Mouse (Mus musculus) heart, embryonic 12.5 days (tissue): ENCODE measurements around the gene Nrgn. TPM values are rescaled to one million over a fixed set of nuclear protein-coding genes. Genes with fewer than 3 reads are reported as not detected.
A peak's percentile ranks its signal among the peaks of the same experiment; 100 is the strongest.

Experiments used
- ATAC-seq: fragments of 200-750 bp; cut with Nextera tagmentation; 2 replicates; pipeline ENCODE4 v1.8.0; 2017; ENCODE audit warnings: moderate TSS enrichment, moderate library complexity; ENCODE audit not compliant: insufficient number of reproducible peaks, low FRiP score
- H3K27ac ChIP-seq: fragments of 300-500 bp; sonication (generic); 2 replicates; pipeline ENCODE4 v1.5.1; 2016; ENCODE audit warnings: mild to moderate bottlenecking, moderate library complexity; ENCODE audit not compliant: poor library complexity, severe bottlenecking
- H3K27me3 ChIP-seq: fragments of 300-500 bp; sonication (generic); replicated peaks from 2 replicates; pipeline ENCODE4 v1.6.1; 2016; ENCODE audit warnings: mild to moderate bottlenecking, moderate library complexity
- H3K36me3 ChIP-seq: fragments of 300-500 bp; sonication (generic); 2 replicates; pipeline ENCODE4 v1.6.1; 2016; ENCODE audit warnings: mild to moderate bottlenecking, moderate library complexity
- H3K4me1 ChIP-seq: fragments of 300-500 bp; sonication (generic); replicated peaks from 2 replicates; pipeline ENCODE4 v1.6.1; 2016; ENCODE audit warnings: mild to moderate bottlenecking
- H3K4me2 ChIP-seq: fragments of 300-500 bp; sonication (generic); 2 replicates; pipeline ENCODE4 v1.6.1; 2016; ENCODE audit warnings: mild to moderate bottlenecking, moderate library complexity
- H3K4me3 ChIP-seq: fragments of 300-500 bp; sonication (generic); 2 replicates; pipeline ENCODE4 v1.5.1; 2016; ENCODE audit warnings: mild to moderate bottlenecking
- H3K9ac ChIP-seq: fragments of 300-500 bp; sonication (generic); 2 replicates; pipeline ENCODE4 v1.6.1; 2016; ENCODE audit warnings: mild to moderate bottlenecking, moderate library complexity
- H3K9me3 ChIP-seq: fragments of 300-500 bp; sonication (generic); replicated peaks from 2 replicates; pipeline ENCODE4 v1.6.1; 2016; ENCODE audit warnings: mild to moderate bottlenecking, moderate library complexity
- WGBS: fragments of 180-500 bp; shearing (Covaris S2); methylation state at CpG from one replicate; pipeline ENCODE4 v1.1.7; 2016; 5-methylcytosine and 5-hydroxymethylcytosine counted together
- polyA plus RNA-seq: library from polyadenylated mRNA; unstranded; fragments of >200 nt; fragmentation: Nextera tagmentation; extraction: Ambion mirVana; gene quantifications from 2 replicates; pipeline ENCODE4 v1.2.1, GENCODE M21; 2016

Gene Nrgn
- polyA plus RNA-seq, 1 experiment from 2014 or later, result 7.4 TPM

DNA sequence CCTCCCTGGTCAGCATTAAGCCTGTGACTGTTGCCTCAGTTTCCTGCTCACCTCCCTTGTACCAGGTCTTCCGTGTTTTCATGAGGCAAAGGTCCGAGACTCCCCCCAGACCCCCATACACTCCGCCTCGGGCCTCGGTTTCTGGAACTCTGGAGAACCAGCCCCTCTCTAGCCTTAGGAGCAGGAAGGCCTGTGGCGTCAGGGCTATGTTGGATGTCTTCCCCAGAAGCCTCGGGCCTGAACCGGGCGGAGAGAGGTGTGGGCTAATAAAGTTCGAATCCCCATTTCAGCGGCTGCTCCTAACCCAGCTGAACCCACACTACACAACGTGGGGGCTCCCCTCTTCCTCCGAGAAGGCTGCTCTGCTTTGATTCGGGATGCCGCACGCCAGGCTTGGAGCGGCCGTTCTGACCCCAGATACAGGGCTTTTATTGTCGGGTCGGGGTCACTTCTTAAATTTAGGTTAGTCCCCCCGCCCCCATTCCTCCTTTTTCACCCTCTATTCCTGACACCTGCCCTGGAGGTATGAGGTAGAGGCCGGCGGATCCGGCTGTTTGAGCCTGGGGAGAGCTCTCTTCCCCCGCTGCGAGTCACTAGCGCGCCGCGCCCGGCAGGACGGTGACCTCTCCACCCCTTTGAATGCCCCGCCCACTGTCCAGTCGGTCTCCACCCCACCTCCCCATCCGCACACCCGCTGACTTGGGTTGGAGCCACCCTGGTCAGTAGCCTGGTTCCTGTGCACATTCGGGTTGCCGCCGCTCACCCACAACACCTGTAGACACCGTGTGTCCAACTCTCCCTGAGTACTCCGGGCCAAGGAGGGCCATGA is 25.1 kb downstream of the Nrgn start, which contains the start of gene Esam:
TSS of gene Esam (plus strand) at position 683 of the 829 bp plus-strand sequence.
- peaks cover 41% of the 10 kb centered on the region for H3K4me1 ChIP-seq
- peak within 1 kb of the TSS; percentile 86 for H3K4me2 ChIP-seq
- H3K9ac ChIP-seq, result peak within 1 kb of the TSS; percentile 73
- peak within 1 kb of the TSS; percentile 78 for H3K27ac ChIP-seq
- peaks cover 17% of the 10 kb centered on the region for H3K27me3 ChIP-seq
- H3K36me3 ChIP-seq, result peaks cover 14% of the 10 kb centered on the region
- 3% methylated on average over 41 of the region's 41 CpGs for WGBS
- ATAC-seq, result peak; percentile 76
- H3K4me3 ChIP-seq, result peak within 1 kb of the TSS; percentile 49
- no peaks in the 10 kb centered on the region for H3K9me3 ChIP-seq

DNA sequence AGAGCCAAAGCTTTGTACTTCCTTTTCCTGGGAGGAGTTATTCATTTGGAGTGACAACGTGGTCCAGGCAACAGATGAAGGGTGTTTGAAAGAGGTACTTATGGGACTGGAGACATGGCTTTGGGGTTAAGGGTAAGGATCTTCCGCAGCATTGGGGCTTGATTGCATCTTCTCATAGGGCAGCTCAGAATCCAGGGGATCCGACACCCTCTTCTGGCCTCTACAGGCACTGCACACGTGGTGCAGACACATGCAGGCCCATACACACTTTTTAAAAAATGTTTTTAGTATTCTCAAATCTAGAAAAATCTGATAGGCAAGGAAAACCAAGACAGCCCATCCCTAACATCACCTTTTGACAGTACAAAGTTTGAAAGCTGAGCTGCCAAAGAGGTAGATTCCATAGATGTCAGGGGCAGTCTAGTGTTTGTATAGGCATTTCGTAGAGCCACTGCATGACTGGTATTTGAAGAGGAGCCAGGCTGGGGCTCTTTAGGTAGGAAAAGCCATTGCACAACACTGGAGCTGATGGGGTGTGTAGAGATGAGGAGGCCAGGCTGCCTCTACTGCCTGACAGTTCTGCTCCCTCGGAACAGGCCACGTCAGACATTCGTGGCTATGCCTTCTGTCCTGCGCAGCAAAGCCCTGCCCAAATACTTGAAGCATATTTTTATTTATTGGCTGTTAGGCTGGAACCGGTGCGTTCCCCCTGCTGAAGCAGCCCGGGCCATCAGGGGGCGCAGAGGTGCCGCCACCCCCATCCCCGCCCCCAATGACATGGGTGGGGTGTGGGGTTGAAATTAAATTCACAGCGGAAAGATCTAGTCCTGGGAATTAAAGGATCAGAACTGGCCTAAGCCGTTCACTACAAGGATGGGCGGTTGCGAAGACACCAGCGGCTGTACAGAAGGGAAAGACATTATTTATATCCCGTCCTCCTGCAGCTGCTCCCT is 26.0 kb downstream of the Nrgn start:
- peaks cover 17% of the 10 kb centered on the region for H3K27me3 ChIP-seq
- H3K27ac ChIP-seq, result no peak overlapping the region
- H3K36me3 ChIP-seq, result peaks cover 18% of the 10 kb centered on the region
- peak overlapping the region; percentile 49 for H3K4me3 ChIP-seq
- H3K4me1 ChIP-seq, result peaks cover 38% of the 10 kb centered on the region
- ATAC-seq, result no peak
- WGBS, result 24% methylated on average over 21 of the region's 21 CpGs
- no peaks in the 10 kb centered on the region for H3K9me3 ChIP-seq
- H3K9ac ChIP-seq, result peak overlapping the region; percentile 73
- H3K4me2 ChIP-seq, result peak overlapping the region; percentile 86

DNA sequence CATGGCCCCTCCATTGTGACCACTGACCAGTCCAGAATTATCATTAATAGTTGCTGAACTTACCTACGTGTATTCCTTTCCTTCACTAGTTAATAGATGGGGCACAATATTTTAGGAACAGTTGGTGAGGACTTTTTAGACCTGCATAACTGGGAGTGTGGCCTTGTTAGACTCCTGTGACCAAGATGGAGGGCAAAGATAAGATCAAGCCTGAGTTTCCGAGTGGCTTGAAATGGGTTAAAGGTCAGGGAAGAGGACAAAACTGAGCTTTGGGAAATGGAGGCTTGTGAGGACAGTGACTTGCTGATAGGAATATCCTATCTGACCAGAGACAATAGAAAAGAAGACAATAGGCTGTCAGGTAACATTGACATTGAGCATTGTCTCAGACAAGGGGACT is 27.2 kb downstream of the Nrgn start:
- Histone ChIP-seq H3K27me3 (peaks cover 17% of the 10 kb centered on the region), H3K9me3 (no peaks in the 10 kb centered on the region), H3K4me1 (peaks cover 31% of the 10 kb centered on the region), H3K4me3 (no peak overlapping the region), H3K36me3 (peaks cover 26% of the 10 kb centered on the region), H3K9ac (no peak overlapping the region), H3K4me2 (no peak overlapping the region), H3K27ac (no peak overlapping the region)
- WGBS, result 66% methylated on average over 2 of the region's 2 CpGs
- ATAC-seq, result no peak

DNA sequence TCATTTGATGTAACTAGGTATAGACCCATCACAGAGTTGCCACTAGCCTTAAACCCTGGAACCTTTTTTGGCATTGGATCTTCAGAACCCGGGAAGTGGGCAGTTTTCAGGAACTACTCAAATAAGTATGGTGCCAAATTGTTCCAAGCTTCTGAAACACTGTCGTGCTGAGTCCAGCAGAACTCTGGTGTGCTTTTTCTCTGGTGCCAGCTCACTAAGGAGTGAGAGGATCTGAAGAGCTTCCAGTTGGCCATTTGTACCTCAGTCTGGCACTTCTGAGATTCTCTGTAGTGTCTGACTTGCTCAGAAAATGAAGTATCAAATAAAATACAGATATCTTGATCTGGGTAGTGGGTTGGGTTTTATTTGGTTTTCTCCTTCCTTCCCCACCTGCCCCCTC is 32.7 kb downstream of the Nrgn start:
- WGBS, result 84% methylated on average over 2 of the region's 2 CpGs
- Histone ChIP-seq H3K4me1 (peaks cover 6% of the 10 kb centered on the region), H3K27ac (no peak overlapping the region), H3K4me3 (no peak overlapping the region), H3K9me3 (no peaks in the 10 kb centered on the region), H3K9ac (no peak overlapping the region), H3K36me3 (peaks cover 41% of the 10 kb centered on the region), H3K27me3 (no peaks in the 10 kb centered on the region), H3K4me2 (no peak overlapping the region)
- no peak for ATAC-seq

DNA sequence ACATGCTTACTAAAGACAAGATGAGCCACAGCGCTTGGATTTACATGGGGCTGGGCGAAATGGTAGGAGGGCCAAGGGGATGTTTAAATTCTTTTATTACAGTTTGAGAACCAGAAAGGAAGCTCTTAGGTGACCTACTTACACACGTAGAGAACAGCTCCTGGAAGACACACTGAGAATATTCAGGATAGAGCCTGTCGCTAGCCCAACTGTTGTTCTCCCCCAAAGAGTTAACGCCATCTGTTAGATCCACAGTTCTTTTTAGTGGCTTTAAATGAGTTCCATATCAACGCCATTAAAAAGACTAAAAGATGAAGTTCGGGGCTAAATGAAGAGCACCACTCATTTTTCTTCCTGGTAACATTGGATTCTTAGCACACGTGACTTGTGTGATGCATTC is 33.7 kb downstream of the Nrgn start:
- ATAC-seq, result no peak
- Histone ChIP-seq H3K9ac (no peak overlapping the region), H3K9me3 (no peaks in the 10 kb centered on the region), H3K36me3 (peaks cover 41% of the 10 kb centered on the region), H3K4me2 (no peak overlapping the region), H3K27ac (no peak overlapping the region), H3K4me1 (peaks cover 13% of the 10 kb centered on the region), H3K4me3 (no peak overlapping the region), H3K27me3 (no peaks in the 10 kb centered on the region)
- 88% methylated on average over 8 of the region's 8 CpGs for WGBS

DNA sequence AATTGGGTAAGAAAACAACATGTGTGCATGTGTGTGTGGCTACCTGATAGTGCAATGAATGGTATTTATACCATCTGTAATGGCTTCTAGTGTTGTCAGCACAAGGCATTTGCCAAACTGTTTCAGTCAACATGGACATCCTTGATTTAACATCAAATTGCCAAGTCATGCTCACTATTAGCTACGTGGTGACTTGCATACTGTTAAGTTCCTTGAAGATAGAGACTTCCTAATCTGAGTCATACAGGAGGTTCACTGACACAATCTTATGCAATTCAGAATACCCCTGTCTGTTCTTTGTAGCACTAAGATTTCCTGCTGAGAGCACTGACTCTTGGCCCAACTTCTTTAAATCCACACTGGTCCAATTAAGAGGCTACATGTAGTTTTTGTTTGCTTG is 35.2 kb downstream of the Nrgn start:
- Histone ChIP-seq H3K9ac (no peak overlapping the region), H3K4me1 (peaks cover 18% of the 10 kb centered on the region), H3K9me3 (no peaks in the 10 kb centered on the region), H3K4me2 (no peak overlapping the region), H3K27me3 (no peaks in the 10 kb centered on the region), H3K36me3 (peaks cover 30% of the 10 kb centered on the region), H3K27ac (no peak overlapping the region), H3K4me3 (no peak overlapping the region)
- WGBS, result 47% methylated on average over 1 of the region's 1 CpGs
- peak; percentile 51; the same call in 1 of the 2 replicates for ATAC-seq

DNA sequence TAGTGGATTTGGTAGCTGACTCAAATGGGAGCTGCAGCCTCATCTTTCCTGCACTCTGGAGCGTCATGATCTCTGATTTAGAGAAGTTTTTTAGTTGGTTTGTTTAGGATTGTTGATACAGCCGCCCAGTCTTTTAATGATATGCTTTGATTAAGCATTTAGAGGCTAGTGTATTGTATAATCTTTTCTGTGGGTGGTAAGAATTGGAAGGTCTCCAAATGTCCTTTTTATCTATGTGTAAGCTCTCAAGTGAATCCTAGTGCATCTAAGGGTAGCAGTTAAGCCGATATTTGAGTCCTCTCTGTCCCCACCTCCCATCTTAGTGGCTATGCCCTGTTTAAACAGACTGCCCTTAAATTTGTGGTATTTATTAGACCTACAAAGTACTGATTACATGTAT is 38.2 kb downstream of the Nrgn start:
- no peak overlapping the region for H3K27ac ChIP-seq
- H3K9ac ChIP-seq, result no peak overlapping the region
- H3K9me3 ChIP-seq, result no peaks in the 10 kb centered on the region
- ATAC-seq, result no peak
- H3K4me2 ChIP-seq, result no peak overlapping the region
- 70% methylated on average over 3 of the region's 3 CpGs for WGBS
- H3K36me3 ChIP-seq, result peaks cover 9% of the 10 kb centered on the region
- H3K27me3 ChIP-seq, result no peaks in the 10 kb centered on the region
- H3K4me1 ChIP-seq, result peaks cover 18% of the 10 kb centered on the region
- no peak overlapping the region for H3K4me3 ChIP-seq

DNA sequence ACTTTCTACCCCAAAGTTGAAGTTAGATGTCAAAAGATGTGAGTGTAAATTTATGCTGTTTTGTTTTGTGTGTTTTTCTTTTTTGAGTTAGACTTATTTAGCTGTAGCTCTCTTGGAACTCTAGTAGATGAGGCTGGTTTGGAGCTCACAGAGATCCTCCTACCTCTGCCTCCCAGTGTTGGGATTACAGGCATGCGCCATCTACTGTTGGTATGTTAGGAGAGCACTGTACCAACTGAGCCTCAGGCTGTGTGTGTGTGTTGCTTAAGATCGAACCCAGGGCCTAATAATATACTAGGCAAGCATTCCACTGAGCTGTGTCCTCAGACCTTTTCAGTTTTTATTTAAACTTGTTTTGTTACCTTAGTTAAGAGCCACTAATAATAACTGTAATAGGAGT is 40.6 kb downstream of the Nrgn start:
- Histone ChIP-seq H3K27me3 (no peaks in the 10 kb centered on the region), H3K4me3 (no peak overlapping the region), H3K27ac (no peak overlapping the region), H3K4me1 (peaks cover 18% of the 10 kb centered on the region), H3K36me3 (no peaks in the 10 kb centered on the region), H3K9me3 (no peaks in the 10 kb centered on the region), H3K9ac (no peak overlapping the region), H3K4me2 (no peak overlapping the region)
- ATAC-seq, result no peak
- 92% methylated on average over 2 of the region's 2 CpGs for whole genome bisulfite sequencing

DNA sequence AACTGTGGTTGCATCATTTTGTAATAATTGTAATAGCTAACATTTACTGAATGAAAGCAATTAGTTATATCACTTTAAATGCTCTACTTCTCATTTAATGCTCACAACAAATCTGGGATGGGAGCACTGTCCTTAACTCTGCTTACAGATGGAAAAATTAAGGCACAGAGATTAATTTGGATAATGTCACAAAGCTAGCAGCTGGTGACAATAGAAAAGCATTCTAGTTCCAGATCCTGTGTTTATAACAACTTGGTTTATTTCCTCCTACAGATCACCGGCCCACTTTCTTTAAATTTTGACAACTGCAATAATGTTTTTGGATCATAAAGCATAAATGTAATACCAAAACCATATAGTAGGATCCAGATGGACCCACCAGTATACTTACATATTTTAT is 46.7 kb downstream of the Nrgn start:
- Histone ChIP-seq H3K27me3 (no peaks in the 10 kb centered on the region), H3K4me2 (no peak overlapping the region), H3K27ac (no peak overlapping the region), H3K9me3 (no peaks in the 10 kb centered on the region), H3K4me3 (no peak overlapping the region), H3K36me3 (no peaks in the 10 kb centered on the region), H3K9ac (no peak overlapping the region), H3K4me1 (no peaks in the 10 kb centered on the region)
- WGBS, result 87% methylated on average over 1 of the region's 1 CpGs
- ATAC-seq, result no peak

DNA sequence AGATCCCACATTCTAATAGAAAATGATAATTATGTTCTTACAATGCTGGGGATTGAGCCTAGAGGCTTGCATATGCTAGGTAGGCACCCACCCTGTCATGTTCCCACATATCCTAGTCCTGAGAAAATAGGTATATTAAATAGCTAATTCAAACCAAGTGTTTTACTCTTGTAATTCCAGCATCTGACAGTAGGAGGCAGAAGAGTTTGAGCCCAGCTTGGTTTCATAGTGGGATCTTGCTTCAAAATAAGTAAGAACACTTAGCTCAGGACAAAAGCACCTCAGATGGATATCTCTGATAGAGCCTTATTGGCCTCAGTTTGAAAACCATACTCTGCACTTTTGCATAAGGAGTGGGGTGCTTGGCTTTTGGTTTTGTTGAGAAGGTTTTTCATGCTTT is 48.4 kb downstream of the Nrgn start:
- Histone ChIP-seq H3K4me2 (no peak overlapping the region), H3K9me3 (no peaks in the 10 kb centered on the region), H3K27ac (no peak overlapping the region), H3K27me3 (no peaks in the 10 kb centered on the region), H3K4me3 (no peak overlapping the region), H3K36me3 (no peaks in the 10 kb centered on the region), H3K9ac (no peak overlapping the region), H3K4me1 (no peaks in the 10 kb centered on the region)
- ATAC-seq, result no peak

DNA sequence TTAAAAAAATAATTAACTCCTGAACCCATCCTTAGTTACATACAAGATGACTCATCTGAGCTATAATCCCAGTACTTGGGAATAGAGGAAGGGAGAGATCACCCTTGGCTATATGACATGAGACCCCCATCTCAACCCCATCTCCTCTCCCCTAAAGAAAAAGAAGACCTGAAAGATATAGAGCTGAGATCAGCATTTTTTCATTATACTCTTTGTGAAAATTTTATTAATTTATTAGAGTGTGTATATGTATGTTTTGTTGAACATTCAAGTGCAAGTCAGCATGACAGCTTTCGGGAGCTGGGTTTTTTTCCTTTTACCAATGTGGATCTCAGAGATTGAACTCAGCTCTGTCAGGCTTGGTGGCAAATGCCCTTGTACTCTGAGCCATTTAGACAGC is 51.5 kb downstream of the Nrgn start:
- no peak overlapping the region for H3K27ac ChIP-seq
- no peak overlapping the region for H3K4me3 ChIP-seq
- H3K9ac ChIP-seq, result no peak overlapping the region
- no peaks in the 10 kb centered on the region for H3K9me3 ChIP-seq
- WGBS, result 100% methylated on average over 1 of the region's 1 CpGs
- no peaks in the 10 kb centered on the region for H3K36me3 ChIP-seq
- no peak for ATAC-seq
- no peak overlapping the region for H3K4me2 ChIP-seq
- H3K27me3 ChIP-seq, result no peaks in the 10 kb centered on the region
- no peaks in the 10 kb centered on the region for H3K4me1 ChIP-seq
